Mouse (Mus musculus): ENCODE measurements at regions not wholly inside any gene's neighbourhood (a gene's known extent, or its start where the extent isn't known, plus 50 kb on each side); places are given as distances from the start of the nearest gene placed in this dataset.

DNA sequence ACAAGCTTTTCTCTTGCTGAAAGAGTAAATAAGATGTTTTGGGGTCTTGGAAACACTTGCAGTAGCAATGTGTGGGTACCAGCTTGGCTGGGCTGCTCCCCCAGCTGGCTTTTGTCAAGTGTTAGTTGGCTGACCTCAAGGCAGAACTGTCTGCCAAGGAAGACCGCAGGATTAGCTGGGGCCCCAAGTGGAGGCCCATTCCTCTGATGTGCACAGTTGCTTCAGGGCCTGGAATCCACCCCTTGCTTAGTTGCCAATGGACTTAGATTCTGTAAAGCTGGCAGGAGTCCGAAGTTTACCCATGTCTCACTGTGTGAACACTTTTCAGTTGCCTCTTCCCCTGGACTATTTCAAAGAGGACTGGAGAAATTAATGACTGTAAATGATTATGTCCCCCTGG is 57.8 kb upstream of the Rmdn2 start:
- DNase-seq: no peak

DNA sequence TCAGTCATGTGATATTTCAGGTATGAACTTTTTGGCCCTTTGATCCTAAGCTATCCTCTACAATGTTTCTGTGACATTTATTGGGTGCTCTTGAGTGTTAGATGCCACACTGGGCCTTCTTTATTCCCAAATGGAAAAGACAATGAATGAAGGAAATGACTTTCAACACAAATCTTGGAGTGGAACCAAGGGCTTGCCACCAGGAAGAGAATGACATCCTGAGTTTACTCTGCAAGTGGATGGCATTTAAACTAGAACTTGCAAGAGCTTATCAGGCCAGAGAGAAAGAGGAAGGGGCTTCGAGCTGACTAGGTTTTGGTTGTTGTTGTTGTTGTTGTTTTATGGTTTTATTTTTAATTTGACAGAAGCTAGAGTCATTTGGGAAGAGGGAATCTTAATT is 56.1 kb upstream of the Rmdn2 start:
- DNase-seq: no peak
